Mouse (Mus musculus): ENCODE measurements around the gene Mbnl1. TPM values are rescaled to one million over a fixed set of nuclear protein-coding genes. Genes with fewer than 3 reads are reported as not detected.

Gene Mbnl1
- polyA plus RNA-seq, 1 experiment from 2014 or later: 33.3 TPM

DNA sequence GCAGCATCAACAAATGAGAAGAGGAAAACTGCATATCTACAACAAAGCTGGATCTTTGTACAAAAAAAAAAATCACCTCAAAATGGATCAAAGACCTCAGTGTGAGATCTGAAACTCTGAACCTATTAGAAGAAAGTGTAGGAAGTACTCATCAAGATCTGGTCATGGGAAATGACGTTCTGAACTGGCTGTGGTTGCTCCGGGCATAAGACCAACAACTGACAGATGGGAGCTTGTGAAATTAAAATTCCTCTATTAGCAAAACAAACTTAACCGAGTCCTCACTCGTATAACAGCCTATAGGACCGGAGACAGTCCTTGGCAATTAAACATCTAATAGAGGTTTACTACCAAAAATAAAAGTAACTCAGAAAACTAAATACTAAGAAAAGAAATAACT lies 166.5 kb downstream of the Mbnl1 start:
- 74% methylated on average over 5 of the region's 5 CpGs for WGBS
- no peak overlapping the region for H3K9ac ChIP-seq (replicated peaks)
- ATAC-seq (ENCODE audit: low FRiP score, low read depth): no peak

DNA sequence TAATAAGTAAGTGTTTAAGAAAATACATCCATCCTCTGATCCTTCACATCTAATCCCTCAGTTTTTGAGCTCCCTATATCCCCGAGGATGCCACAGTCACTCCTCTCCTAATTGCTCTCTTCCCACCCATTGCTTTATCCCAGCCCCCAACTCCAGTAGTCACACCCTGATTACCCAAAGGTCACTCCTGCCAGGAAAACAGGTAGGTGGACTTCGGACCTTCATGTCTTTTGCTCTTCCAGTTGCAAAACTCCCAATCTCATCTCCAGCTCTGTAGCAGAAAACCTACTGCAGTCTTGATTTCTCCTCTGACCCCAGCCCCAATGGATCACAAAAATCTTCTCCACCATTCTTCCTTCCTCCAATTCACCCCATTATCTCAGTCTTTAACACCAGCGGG lies 169.6 kb downstream of the Mbnl1 start:
- Histone ChIP-seq H3K4me1 (no peaks in the 10 kb centered on the region), H3K9me3 (no peaks in the 10 kb centered on the region), H3K27me3 (no peaks in the 10 kb centered on the region), H3K9ac (replicated peaks) (no peak overlapping the region), H3K27ac (replicated peaks) (no peak overlapping the region), H3K4me2 (replicated peaks) (no peak overlapping the region), H3K4me3 (no peak overlapping the region), H3K36me3 (no peaks in the 10 kb centered on the region)
- 74% methylated on average over 3 of the region's 3 CpGs for WGBS
- no peak for ATAC-seq (ENCODE audit: low FRiP score, low read depth)

More for the DNA sequence above, 166.5 kb downstream of the Mbnl1 start:
- H3K27ac ChIP-seq (replicated peaks): no peak overlapping the region
- no peaks in the 10 kb centered on the region for H3K9me3 ChIP-seq
- H3K4me2 ChIP-seq (replicated peaks): no peak overlapping the region
- H3K4me3 ChIP-seq: no peak overlapping the region
- no peaks in the 10 kb centered on the region for H3K27me3 ChIP-seq
- no peaks in the 10 kb centered on the region for H3K4me1 ChIP-seq
- no peaks in the 10 kb centered on the region for H3K36me3 ChIP-seq

DNA sequence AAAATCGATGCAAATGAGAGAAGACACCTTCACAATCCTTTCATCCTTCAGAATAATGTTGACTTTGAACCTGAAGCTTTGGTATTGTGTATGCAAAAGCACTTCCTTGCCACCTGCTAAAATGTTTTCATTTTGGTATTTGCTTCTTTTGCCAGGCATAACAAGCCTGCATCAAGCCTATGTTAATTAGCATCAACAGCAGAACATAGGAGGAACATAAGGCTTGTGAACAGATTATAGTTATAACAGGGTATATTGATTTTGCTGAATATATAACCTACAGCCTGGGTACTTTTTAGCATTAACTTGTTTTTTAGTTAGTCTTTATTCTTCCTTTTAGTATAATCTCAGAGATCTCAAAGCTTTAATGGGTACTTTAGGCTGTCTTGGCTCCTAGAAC lies 172.9 kb downstream of the Mbnl1 start:
- Histone ChIP-seq H3K4me2 (replicated peaks) (no peak overlapping the region), H3K27me3 (no peaks in the 10 kb centered on the region), H3K4me1 (no peaks in the 10 kb centered on the region), H3K4me3 (no peak overlapping the region), H3K9ac (replicated peaks) (no peak overlapping the region), H3K27ac (replicated peaks) (no peak overlapping the region), H3K36me3 (no peaks in the 10 kb centered on the region), H3K9me3 (no peaks in the 10 kb centered on the region)
- ATAC-seq (ENCODE audit: low FRiP score, low read depth): no peak
- WGBS: 75% methylated on average over 1 of the region's 1 CpGs

DNA sequence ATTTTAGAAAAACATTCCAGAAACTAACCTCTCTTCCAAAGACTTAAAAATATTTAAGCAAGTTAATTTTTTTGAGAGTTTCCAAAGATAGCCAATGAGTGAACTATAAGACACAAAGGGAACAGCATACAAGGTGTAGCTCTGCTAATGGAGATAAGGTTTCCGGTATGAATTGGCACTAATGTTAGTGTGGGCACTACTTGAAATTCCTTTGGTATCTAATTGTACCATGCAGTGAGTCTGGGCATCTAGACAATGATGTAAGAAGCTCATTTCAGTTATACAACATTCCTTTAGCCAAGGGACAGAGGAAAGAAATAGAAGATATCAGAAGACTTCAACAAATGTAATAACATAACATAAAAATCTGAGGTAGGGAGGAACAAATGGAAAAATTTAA lies 175.7 kb downstream of the Mbnl1 start:
- Histone ChIP-seq H3K4me2 (replicated peaks) (no peak overlapping the region), H3K9me3 (no peaks in the 10 kb centered on the region), H3K9ac (replicated peaks) (no peak overlapping the region), H3K27ac (replicated peaks) (no peak overlapping the region), H3K4me3 (no peak overlapping the region), H3K27me3 (no peaks in the 10 kb centered on the region), H3K36me3 (no peaks in the 10 kb centered on the region), H3K4me1 (no peaks in the 10 kb centered on the region)
- WGBS: 97% methylated on average over 1 of the region's 1 CpGs
- no peak for ATAC-seq (ENCODE audit: low FRiP score, low read depth)

DNA sequence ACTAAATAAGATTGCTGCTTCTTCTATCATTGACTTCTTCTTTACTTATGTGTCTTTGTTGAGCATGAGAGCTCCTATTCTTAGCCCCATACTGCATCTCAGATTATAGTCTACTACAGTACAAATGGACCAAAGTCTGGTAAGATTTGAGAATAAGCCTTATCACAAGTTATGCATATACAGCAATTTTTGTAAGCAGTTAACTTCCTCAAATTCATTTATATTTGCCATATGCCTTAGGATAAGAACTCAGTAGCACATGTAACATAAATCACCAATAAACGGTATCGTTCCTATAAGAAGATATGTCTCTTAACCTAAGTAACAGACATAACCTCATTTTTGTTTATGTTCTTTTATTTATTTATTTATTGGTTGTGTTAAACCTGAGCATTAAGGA lies 188.1 kb downstream of the Mbnl1 start:
- Histone ChIP-seq H3K4me1 (no peaks in the 10 kb centered on the region), H3K27me3 (no peaks in the 10 kb centered on the region), H3K4me2 (replicated peaks) (no peak overlapping the region), H3K9ac (replicated peaks) (no peak overlapping the region), H3K36me3 (no peaks in the 10 kb centered on the region), H3K4me3 (no peak overlapping the region), H3K27ac (replicated peaks) (no peak overlapping the region), H3K9me3 (no peaks in the 10 kb centered on the region)
- 95% methylated on average over 2 of the region's 2 CpGs for WGBS
- ATAC-seq (ENCODE audit: low FRiP score, low read depth): no peak
